Mouse (Mus musculus): ENCODE measurements at regions not wholly inside any gene's neighbourhood (a gene's known extent, or its start where the extent isn't known, plus 50 kb on each side); places are given as distances from the start of the nearest gene placed in this dataset.

DNA sequence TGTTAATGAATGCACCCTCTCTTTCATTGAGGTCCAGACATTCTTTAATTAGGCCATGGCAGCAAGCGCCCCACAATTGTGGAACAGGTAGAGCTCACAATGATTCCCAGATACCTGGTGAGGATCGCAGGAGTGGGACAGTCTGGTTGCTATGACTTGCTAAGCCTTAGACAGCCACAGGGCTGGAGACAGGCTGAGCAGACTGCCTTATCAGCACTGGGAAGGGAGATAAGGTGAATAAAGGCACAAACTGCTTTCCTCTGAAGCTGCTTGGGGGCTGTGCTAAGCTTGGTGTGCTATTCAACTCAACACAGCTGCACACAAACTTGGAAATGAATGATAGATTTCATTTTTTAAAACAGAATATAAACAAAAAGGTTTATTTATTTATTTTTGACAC, 159.8 kb upstream of the Masp1 start:
- no peak for DNase-seq (ENCODE audit: low spot score in 2 of 2)

DNA sequence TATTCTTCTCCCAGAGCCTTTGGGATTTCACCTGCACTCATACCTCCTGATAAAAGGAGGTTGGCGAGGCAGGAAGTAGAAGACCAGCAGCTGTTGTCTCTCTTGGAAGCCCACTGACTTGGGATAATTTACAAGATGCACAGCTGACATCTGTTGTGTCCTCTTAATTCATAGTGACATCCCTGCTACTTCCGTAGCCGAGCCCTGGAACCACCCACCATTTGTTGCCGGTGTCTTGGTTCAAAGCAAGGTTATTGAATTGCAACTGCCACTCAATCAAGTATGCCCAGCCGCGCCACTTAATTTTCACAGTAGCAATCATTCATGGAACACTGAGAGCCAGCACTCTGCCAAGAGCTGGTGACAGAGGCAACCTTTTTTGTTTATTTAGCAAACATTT, 151.8 kb upstream of the Masp1 start:
- no peak for DNase-seq (ENCODE audit: low spot score in 2 of 2)

DNA sequence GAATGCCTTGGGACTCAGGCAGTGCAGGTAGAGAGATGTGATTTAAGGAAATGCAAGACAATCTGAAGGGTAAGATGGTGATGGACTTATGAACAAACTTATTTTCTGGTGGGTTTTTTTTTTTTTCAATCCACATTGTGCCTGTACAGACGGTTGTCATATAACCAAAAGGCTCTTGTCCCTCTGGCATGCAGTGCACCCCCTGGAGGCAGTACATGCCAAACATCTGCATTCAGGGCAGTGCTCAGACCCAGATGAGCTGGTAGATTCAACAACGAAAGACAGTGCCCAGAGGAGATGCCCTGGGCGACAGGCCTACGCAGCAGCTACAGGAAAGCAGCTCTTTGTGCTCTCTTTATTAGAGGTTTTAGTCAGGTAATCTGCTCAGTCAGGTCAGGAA, 149.5 kb upstream of the Masp1 start:
- no peak for DNase-seq (ENCODE audit: low spot score in 2 of 2)

DNA sequence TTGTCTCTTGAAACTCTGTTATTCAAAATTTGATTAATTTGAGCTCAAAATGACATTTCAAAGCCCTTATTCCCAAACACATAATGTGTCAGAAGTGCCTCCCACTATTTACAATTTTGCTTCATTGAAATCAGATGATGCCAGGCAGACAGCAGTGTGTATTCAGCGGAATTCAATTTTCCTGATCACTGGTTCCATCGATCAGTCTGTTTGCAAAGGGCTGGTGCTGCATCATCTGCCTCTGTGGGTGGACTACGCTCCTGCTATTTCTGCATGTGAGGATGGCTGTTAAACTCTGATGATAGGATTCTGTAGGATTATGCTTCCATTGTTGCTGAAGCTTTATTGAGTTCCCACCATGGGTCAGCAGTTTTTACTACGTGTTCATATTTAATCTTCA, 149.0 kb upstream of the Masp1 start:
- no peak for DNase-seq (ENCODE audit: low spot score in 2 of 2)
